Mouse (Mus musculus) right cerebral cortex, postnatal 25 days (tissue): ENCODE measurements around the gene Ndufaf7.

Experiments used
- DNase-seq: peaks from one replicate; pipeline ENCODE4 v3.0.0; 2022

Ndufaf7 gene

GRCm38 (mm10) chr17:78936466-78937228 lies at the start of gene Ndufaf7, which contains the start of gene Cebpz:
Gene Ndufaf7, plus strand, starts transcription at chr17:78937136.
Gene Cebpz, minus strand, starts transcription at chr17:78937066.
- peak; percentile 98 for DNase-seq

- DNase-seq: no peak
Observed at GRCm38 (mm10) chr17:78888554-78888953, 48.4 kb upstream of the Ndufaf7 start.

GRCm38 (mm10) chr17:78889184-78889583 lies 47.8 kb upstream of the Ndufaf7 start:
- DNase-seq: no peak

GRCm38 (mm10) chr17:78891020-78891419 lies 45.9 kb upstream of the Ndufaf7 start:
- DNase-seq: no peak

- DNase-seq: no peak
Observed at GRCm38 (mm10) chr17:78894991-78895390, 41.9 kb upstream of the Ndufaf7 start.

GRCm38 (mm10) chr17:78895394-78895793 lies 41.5 kb upstream of the Ndufaf7 start:
- no peak for DNase-seq

- DNase-seq: no peak
Observed at GRCm38 (mm10) chr17:78903158-78903557, 33.8 kb upstream of the Ndufaf7 start.

- DNase-seq: no peak
Observed at GRCm38 (mm10) chr17:78906892-78907291, 30.0 kb upstream of the Ndufaf7 start, which contains the start of gene Sult6b1. Gene Sult6b1, minus strand, starts transcription at chr17:78906992.

- DNase-seq: no peak
Observed at GRCm38 (mm10) chr17:78909374-78909773, 27.6 kb upstream of the Ndufaf7 start.

GRCm38 (mm10) chr17:78912861-78913281 lies 24.1 kb upstream of the Ndufaf7 start:
- no peak for DNase-seq

GRCm38 (mm10) chr17:78913921-78914320 lies 23.0 kb upstream of the Ndufaf7 start:
- no peak for DNase-seq

- no peak for DNase-seq
Observed at GRCm38 (mm10) chr17:78915772-78916171, 21.2 kb upstream of the Ndufaf7 start.

- DNase-seq: peak; percentile 88
Observed at GRCm38 (mm10) chr17:78916369-78916813, 20.5 kb upstream of the Ndufaf7 start, which contains the start of gene Cebpzos. Gene Cebpzos, plus strand, starts transcription at chr17:78916500.

- DNase-seq: no peak
Observed at GRCm38 (mm10) chr17:78916899-78917298, 20.0 kb upstream of the Ndufaf7 start.

GRCm38 (mm10) chr17:78917696-78918095 lies 19.2 kb upstream of the Ndufaf7 start:
- DNase-seq: no peak

- no peak for DNase-seq
Observed at GRCm38 (mm10) chr17:78935857-78936256, 1.1 kb upstream of the Ndufaf7 start.

GRCm38 (mm10) chr17:78937229-78937853 lies 405 bp downstream of the Ndufaf7 start:
- no peak for DNase-seq

- no peak for DNase-seq
Observed at GRCm38 (mm10) chr17:78938927-78939326, 2.0 kb downstream of the Ndufaf7 start.

GRCm38 (mm10) chr17:78942579-78942978 lies 5.6 kb downstream of the Ndufaf7 start:
- no peak for DNase-seq

- DNase-seq: no peak
Observed at GRCm38 (mm10) chr17:78951225-78951624, 14.3 kb downstream of the Ndufaf7 start.

GRCm38 (mm10) chr17:78952070-78952469 lies 15.1 kb downstream of the Ndufaf7 start:
- no peak for DNase-seq

GRCm38 (mm10) chr17:78953240-78953639 lies 16.3 kb downstream of the Ndufaf7 start:
- no peak for DNase-seq

GRCm38 (mm10) chr17:78959473-78959872 lies 22.5 kb downstream of the Ndufaf7 start:
- DNase-seq: no peak

- DNase-seq: no peak
Observed at GRCm38 (mm10) chr17:78964387-78964786, 27.5 kb downstream of the Ndufaf7 start.
